Mouse (Mus musculus) adrenal gland, adult 18-20 months (tissue): ENCODE measurements around the gene Acyp1. TPM values are rescaled to one million over a fixed set of nuclear protein-coding genes. Genes with fewer than 3 reads are reported as not detected.
"Not testable (repeated sequence)": the region's sequence is repeated elsewhere in the genome, so short reads cannot be mapped to it uniquely, and the experiment has no call there.

ENCODE experiments used
- DNase-seq, 2 experiments: peaks; one replicate each; pipeline ENCODE4 v3.0.0; 2021 to 2022; ENCODE audit warnings: low spot score in 2 of 2
- total RNA-seq, 2 experiments: library from RNA; stranded (reverse); gene quantifications; 1 replicate in 1 of 2; 2 replicates in 1 of 2; pipeline ENCODE4 v1.2.3; 2021

Gene Acyp1
- total RNA-seq, 2 experiments from 2014 or later, result 30.1 to 37.4 TPM

GRCm38 (mm10) chr12:85284996-85285395 lies 3.2 kb downstream of the Acyp1 start:
- no peak for DNase-seq

GRCm38 (mm10) chr12:85284331-85284730 lies 3.9 kb downstream of the Acyp1 start:
- DNase-seq, result no peak

GRCm38 (mm10) chr12:85281756-85282155 lies 6.5 kb downstream of the Acyp1 start:
- not testable (repeated sequence) for DNase-seq

- no peak for DNase-seq
Measured at GRCm38 (mm10) chr12:85280845-85281651, 7.2 kb downstream of the Acyp1 start.

DNA sequence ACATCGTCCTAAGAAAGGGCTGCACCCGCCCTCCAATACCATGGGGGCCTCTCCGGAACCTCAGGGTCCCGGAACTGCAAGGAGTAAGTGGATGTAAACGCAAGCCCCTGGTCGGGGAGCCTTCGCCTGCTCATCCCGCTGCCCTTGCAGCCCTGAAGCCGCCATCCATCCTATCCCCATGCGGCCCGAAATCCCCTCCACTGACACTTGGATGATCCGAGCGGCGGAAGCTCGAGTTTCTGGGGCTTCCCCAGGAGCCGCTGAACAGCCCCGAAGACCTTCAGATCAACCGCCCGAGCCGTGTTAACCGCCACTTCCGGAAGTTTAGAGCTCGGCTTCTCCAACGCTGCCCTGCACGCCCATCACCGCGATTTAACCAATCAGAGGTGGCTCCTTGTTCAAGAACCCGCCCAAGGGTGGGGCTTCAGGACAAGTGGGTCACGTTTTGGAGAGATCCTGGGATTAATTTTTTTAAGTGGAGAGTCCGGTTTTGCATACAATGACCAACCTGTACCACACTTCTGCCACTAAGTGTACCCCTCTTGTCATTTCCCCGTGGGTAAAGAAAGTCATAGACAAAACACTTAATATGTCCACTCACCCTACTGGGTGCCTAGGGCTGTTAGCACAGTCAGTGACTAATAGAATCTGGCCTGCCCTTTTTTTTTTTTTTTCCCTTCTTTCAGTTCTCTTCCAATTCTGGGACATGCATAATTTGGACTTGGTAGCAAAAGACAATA lies 8.0 kb downstream of the Acyp1 start:
- peak; percentile 95 for DNase-seq

DNA sequence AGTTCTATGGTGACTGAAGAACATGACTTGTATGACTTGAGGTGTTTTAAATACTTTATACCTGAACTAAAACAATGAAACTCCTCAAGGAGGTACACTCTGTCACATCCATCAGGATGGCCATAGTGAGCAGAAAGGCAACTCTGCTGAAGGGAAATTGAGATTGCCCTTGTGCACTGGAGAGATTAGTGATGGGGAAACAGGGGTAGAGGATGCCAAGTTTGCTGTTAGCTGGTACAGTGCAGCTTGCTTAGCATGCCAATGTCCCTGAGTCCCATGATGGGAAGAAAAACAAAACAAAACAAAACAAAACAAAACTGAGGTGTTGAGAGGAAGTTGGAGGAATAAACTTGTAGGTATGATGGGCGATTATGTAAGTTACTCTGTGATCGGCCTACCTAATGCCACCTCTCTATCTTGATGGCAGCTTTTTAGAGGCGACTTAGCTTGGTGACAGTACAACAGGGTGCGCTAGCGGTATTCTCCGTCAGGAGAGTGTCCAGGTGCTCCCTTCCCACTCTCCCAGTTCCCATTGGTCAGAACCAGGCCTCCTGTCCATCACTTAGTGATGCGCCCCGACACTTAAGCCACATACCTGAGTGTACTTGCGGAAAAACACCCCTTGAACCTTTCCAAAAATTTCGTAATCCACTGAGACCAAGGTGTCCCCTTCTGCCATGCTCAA lies 8.7 kb downstream of the Acyp1 start:
- DNase-seq, result no peak

DNA sequence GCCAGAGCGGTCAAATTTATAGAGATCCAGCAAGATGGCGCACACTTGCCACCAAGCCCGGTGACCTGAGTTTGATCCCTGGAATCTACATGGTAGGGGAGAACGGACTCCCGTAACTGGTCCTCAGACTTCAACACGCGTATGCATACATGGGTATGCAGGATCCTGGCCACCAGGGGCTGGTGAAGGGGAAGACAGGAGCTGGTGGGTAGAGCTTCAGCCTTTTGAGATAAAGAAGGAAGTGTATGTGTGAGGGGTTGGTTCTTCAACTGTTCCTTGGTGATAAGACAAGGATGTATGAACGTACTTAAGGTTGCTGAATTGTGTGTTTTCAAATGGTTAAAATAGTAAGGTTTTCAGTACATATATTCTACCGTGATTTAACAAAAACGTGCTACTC lies 9.3 kb downstream of the Acyp1 start:
- DNase-seq, result no peak

- DNase-seq, result no peak
Measured at GRCm38 (mm10) chr12:85276273-85276672, 12.0 kb downstream of the Acyp1 start.

DNA sequence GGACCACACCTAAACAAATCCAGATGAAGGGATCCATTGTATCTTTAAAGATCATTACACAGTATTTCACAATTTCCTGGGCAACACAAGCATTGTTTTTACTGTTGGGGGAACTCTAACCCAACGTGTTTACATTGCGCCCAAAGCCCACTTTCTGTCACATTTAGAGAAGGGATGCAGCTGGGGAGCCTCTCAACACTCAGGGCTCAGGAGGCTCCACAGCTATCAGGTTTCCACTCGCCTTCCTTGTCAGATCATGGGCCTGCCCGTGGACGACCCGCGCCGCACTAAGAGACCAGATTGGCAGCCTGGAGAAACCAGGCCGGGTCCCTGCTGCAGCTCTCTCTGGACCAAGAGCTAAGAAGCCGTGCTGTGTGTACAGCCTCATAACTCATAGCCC lies 14.7 kb downstream of the Acyp1 start:
- no peak for DNase-seq

DNA sequence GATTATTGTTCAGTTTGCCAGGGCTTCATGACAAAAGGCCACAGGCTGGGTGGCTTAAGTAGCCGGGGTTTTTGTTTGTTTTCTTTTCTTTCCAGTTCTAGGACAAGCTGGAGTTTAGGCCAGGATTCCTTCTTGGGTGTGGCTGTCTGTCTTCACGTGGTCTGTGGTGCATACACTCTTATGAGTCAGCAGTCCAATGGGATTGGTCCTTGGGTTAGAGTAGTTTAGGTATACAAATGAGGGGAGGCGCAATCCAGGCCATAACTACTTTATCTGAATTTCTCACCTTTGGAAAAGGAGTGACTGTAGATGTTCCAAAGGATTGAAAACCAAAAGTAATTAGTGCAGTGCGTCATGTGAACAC lies 16.4 kb downstream of the Acyp1 start:
- DNase-seq, result no peak

DNA sequence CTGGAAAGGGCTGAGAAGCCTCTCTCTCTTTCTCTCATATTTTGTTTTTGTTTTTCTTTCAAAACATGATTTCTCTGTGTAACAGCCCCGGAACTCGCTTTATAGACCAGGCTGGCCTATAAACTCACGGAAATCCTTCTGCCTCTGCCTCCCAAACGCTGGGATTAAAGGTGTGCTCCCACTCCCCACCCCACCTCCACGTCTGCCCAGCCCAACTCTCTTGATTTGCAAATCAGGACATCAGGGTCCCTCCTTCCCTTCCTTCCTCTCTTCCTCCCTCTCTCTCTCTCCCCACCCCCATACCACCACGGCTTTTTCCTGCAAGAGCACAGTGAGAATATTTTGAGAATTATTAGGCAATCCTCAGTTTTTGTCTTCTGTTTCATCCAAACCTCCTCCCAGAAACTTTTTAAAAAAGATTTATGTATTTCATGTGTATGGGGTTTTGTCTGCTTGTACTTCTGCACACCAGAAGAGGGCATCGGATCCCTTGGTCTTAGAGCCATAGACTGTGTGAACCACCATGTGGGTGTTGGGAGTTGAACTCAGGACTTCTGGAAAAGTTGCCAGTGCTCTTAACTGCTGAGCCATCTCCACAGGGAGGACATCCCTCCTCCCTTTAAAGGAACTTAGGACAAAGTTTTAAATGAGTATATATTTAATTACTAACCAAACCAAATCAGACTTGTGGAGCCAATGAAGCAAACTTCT lies 17.0 kb downstream of the Acyp1 start:
- DNase-seq, result no peak

- peak; percentile 78 to 81 for DNase-seq
Measured at GRCm38 (mm10) chr12:85270319-85270718, 17.9 kb downstream of the Acyp1 start, which contains the start of gene Mlh3. Gene Mlh3 (minus strand): TSS chr12:85270599.

DNA sequence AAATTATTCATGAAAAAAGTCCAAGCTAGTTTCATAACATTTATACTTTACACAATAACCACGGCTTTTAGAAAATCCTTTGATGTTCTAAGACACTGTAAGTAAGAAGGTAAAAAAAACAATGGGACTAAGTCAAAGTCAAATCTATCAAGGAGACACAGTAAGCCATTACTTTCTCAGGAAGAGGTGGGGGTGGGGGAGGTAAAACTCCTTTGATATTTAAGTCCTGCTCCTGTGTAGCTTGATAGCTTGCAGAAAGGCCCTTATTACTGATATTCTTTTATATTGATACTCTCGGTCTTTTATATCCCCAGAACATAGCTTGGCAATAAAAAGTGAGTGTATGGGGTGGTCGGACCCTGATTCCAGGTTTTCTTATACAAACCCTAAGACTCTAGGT lies 18.4 kb downstream of the Acyp1 start:
- DNase-seq, result no peak

- no peak for DNase-seq
Measured at GRCm38 (mm10) chr12:85266248-85266647, 22.0 kb downstream of the Acyp1 start.

DNA sequence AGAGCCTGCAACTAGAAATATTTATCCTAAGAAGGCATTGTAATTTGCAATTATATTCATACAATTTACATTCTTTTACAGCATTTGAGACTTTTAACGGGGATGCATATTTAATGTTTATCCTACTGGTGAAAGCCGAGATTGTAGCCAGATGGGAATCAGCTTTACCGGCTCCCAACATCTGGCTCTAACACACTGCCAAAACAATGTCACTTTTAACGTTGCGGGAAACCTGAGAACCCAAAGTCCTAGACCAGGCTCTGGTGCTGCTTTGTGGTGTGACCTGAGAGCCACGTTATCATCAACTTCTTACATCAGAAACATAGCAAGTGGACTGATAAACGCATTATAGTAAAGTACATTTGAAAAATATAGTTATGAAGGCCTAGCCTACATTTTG lies 23.3 kb downstream of the Acyp1 start:
- DNase-seq, result no peak

DNA sequence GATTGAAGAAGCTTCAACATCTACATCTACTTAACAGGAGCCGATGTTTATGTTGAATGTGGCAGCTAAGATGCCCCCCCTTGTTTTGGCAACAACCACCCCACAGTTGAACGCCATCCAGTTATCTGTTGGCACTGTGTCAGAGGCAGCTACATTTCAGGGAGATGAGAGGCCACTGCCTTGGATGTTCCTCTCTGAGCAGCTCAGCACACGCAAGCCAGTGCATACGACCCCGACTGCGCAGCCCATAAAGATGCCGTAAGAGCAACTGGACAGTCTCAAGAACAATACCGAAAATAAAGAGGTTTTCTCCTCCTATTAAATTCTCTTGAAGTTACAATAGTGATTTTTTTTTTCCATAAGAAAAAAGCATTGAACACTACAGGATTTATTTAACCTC lies 23.7 kb downstream of the Acyp1 start:
- DNase-seq, result no peak

DNA sequence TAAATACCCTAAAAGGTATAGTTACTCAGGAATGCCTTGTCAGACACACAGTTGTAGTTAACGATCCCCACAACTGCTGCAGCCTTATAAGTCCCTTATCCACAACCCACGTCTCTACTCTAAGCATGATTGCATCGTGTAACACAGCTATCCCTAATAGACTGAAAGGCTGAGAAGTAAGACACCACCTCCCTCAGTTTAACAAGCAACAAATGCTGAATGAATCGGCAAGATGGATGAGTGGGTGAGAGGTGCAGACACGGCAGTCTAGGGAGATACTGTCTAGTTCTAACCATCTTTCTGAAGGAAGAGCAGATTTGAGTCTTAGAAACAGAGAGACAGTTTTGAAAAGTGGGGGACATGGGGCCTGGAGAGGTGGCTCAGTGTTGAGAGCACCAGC lies 25.0 kb downstream of the Acyp1 start:
- DNase-seq, result no peak

- no peak for DNase-seq
Measured at GRCm38 (mm10) chr12:85262489-85262888, 25.7 kb downstream of the Acyp1 start.

DNA sequence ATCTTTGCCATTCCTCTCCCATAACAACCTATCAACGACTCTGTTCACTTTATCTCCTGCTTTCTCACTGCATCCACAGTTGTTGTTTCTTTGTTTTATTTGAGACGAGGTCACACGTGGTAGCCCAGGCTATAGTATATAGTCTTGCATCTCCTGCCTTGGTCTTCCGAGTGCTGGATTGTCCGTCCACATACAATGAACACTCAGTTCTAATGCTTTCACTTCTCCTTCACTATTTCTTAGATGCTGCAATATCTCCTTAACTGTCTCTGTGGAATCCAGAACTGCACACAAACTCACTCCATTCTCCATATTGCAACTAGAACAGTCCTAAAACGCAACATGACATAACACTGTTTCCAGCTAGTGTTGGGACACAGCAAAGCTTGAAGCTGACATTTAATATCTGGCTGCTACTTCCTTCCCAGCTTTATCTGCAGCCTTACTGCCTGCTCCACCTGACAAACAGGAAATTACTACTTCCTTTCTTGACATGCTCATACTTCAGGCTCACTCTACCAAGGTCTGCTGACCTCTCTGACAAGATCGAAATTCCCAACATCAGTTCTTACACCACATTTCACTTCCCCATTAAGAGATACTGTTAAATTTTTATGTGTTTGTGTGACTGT lies 31.1 kb downstream of the Acyp1 start:
- DNase-seq, result no peak

GRCm38 (mm10) chr12:85256074-85256751 lies 32.0 kb downstream of the Acyp1 start:
- no peak for DNase-seq
